Mouse (Mus musculus) B cell, adult (primary cell): ENCODE data around the gene Agtr1b. TPM values are rescaled to one million over a fixed set of nuclear protein-coding genes. Genes with fewer than 3 reads are reported as not detected.

ENCODE experiments used
- total RNA-seq: library from RNA; stranded (reverse); gene quantifications from 4 replicates; pipeline ENCODE4 v1.2.4, GENCODE M21; 2023; ENCODE audit not compliant: inconsistent age

Gene Agtr1b
- total RNA-seq = not detected in 4 replicates

DNA sequence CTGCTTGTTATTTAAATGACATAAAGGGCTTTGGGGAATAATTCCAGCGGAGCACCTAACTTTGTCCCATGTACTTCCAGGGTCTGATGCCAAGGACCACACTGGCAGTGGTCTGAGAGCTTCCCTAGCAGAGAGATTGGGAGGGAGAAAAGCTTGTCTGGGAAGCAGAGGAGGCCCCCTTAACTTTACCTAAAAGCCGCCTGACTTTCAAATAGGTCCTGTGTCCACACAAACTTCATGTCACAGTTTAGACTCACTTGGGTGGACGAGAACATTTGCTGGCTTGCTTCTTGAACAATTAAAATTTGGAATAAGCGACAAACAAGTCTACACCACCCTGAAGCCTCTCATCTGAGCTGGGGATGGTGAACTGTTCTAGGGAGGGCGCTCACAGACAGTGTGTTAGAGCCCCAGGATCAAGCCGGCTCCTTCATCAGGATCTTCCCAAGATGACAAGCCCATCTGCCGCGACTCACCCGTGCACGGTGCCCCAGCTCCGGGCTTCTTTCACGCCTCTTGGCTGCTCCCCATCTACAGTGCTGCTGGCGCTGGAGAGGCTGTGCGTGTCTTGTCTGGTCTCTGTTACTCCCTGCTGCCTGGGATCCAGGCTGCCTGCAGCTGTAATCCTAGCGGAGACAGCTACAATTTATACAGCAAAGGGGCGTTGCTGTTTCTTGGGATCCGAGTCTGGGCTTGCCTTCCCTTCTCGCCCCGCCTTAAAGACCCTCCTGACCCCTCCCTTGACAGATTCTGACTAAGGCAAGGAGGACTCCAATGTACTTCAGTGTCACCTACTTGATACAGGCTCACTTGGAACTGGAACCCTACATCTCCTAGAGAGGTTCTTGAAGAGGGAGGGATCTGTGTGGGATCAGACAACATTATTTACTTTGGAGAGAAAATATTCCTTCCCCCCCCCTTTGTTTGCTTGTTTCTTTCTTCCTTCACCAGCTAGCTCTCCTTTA lies at the start of gene Agtr1b:
TSS of gene Agtr1b (minus strand) at position 620 of the 965 bp plus-strand sequence.

DNA sequence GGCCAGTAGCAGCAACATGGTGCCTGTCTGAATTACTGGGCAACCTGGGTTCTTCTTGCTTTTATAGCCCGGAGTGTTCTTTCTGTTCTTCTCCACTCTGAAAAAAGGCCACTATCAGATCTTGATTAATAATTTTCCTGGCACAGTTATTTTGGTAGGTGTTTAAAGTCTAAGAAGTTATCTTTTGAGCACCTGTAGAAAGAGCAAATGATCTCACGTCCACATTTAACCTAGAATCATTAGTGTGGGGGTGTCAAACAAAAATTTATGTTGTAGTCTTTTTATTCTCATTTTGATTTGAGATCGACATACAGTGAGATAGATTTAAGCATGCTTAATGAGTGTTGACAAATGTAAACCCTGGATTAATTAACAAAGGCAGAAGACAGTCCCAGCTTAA lies 91.3 kb downstream of the Agtr1b start, which contains the start of gene Cpb1:
TSS of gene Cpb1 (minus strand) at position 101 of the 400 bp plus-strand sequence.

Other genes with a start within 250 kb of the Agtr1b start
- gene Gyg, start 211.9 kb downstream of the Agtr1b start, total RNA-seq = 19.7 to 25.8 TPM (median 23.8 TPM) in 4 replicates
- 0.58 TPM in 1 of 4 replicates, not detected in the others for gene Cpa3, start 125.0 kb downstream of the Agtr1b start, total RNA-seq
- 0.35 to 0.84 TPM in 2 of 4 replicates, not detected in the others for gene Cpb1, start 91.4 kb downstream of the Agtr1b start, total RNA-seq